Mouse (Mus musculus): ENCODE measurements at regions not wholly inside any gene's neighbourhood (a gene's known extent, or its start where the extent isn't known, plus 50 kb on each side); places are given as distances from the start of the nearest gene placed in this dataset.
A peak's percentile ranks its signal among the peaks of the same experiment; 100 is the strongest.
"Not testable (repeated sequence)": the region's sequence is repeated elsewhere in the genome, so short reads cannot be mapped to it uniquely, and the experiment has no call there.

DNA sequence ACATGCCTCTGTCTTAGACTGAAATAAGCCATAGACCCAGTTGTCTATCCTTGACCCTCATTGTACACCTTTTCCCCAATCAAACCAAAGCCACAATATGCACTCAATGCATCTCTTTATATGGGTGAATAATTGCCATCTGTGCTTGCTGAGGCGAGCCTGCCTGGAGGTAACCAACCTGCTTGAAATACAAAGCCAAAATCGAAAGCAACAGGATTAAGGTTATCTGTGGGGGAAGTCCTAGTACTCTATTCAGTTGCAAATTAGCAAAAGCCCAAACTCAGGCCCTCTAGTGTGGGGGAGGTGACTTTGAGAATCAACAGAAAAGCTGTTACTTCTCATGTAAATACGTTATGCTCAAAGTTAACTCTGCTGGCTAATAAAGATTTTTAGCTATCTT, 246.2 kb upstream of the Fundc1 start:
- no peak for DNase-seq
- intact Hi-C loops (cut with DNase I; ENCODE audit: low total_unique reads): no loop called here

DNA sequence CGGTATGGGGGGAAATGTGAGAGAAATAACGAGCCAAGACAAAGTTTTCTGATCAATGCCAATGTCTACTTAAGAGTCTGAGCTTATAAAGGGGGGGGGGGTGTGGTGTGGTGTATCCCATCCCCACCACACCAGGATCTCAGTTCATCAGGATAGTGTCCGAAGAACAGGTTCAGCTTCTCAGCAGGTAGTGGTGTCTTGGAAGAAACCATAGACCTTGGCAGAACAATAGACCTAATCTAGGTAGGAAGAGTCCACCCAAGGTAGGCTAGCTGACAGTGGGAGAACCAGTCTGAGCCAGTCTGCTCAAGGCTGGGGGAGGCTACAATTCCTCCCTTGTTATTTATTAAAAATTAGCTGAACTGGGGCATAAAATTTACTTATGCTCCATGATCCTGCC, 245.5 kb upstream of the Fundc1 start:
- intact Hi-C loops (cut with DNase I; ENCODE audit: low total_unique reads): no loop called here

DNA sequence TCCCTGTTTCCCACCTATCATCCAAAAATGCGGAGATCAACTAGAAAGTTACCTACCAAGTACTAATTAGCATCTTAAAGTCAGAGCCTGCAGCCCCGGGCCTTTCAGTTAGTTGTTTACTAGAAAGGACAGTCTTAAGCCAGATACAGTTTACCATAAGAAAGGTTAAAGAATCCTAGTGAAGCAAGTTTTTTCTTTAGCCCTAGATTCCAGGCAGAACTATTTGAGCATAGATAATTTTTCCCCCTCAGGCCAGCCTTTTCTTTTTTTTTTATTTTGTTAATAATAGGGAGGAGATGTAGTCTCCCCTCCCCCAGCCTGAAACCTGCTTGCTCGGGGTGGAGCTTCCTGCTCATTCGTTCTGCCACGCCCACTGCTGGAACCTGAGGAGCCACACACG, 215.9 kb upstream of the Fundc1 start:
- intact Hi-C loops (cut with DNase I; ENCODE audit: low total_unique reads): not testable (repeated sequence)

More for the DNA sequence above, 245.5 kb upstream of the Fundc1 start:
- no peak for DNase-seq

DNA sequence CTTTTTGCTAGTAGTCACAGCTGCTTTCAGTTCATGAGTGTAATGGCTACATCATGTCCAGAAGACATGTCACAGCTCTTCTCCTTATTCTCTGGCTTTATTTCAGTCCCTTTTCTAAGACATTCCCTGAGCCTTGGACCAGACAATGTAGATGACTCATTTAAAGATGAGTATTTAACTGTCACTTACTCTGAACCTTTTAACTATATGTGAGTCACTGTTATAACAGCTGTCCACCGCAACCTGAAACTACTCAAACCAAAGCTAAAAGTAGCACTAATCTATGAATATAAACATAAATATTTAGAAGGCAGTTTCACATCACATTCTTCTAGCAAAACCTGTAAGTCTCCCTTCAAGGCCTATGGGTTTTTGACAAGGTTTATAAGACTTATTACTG, 203.8 kb upstream of the Fundc1 start:
- no peak for DNase-seq
- intact Hi-C loops (cut with DNase I; ENCODE audit: low total_unique reads): no loop called here

More for the DNA sequence above, 215.9 kb upstream of the Fundc1 start:
- not testable (repeated sequence) for DNase-seq

DNA sequence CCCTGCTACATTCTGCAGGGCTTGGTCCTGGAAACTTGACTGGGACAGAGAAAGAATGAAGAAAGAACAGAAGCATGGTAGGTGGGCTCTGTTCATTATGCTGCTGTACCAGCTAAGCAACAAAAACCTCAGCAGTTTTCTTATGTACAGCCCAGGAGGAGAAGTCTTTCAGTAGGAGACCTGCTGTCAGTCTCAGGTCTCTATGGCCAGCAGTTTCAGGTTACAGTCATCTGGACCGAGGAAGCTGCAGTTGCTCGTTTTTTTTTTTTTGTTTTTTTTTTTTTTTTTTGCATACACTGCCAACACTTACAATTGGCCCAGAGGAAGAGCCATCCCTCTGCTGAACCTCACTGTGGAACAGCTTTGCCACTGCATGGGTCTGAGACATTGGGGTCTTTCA, 180.7 kb upstream of the Fundc1 start:
- intact Hi-C loops (cut with DNase I; ENCODE audit: low total_unique reads): no loop called here
- DNase-seq: no peak

DNA sequence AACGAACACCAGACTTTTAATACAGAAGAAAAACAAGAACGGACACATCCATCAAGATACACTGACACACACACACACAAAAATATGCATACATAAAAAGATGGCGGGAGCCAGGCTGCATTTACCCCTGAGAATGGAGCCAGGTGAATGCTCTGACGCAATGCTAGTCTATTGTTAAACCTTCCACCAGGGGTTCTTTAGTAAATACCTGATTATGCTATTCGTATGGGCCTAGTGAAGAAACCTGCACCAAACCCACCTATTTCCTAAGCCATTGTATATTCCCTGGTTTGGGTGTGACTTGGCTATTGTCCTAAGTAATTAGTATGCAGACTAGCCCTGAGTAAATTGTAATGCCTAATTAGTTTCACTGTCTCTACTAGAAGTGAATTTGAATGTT, 179.3 kb upstream of the Fundc1 start:
- DNase-seq: no peak
- intact Hi-C loops (cut with DNase I; ENCODE audit: low total_unique reads): no loop called here

DNA sequence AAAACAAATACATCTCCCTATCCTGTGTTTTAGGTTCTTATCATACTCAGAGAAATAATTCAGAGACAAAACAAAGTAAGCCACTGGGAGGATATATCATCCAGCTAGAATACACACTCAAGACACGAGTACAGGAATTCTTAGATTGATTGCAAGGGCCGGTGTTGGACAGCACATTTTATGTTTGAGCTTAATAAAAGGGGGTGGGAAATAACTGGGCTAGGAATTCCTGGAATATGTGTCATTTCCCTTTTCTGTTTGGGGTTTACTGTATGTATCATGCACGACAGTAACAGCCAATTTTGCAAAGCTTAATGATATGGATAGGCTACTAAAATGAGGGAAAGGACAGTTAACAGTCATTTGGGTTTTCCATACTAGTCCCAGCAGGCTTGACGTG, 158.1 kb upstream of the Fundc1 start:
- intact Hi-C loops (cut with DNase I; ENCODE audit: low total_unique reads): no loop called here
- DNase-seq: no peak

DNA sequence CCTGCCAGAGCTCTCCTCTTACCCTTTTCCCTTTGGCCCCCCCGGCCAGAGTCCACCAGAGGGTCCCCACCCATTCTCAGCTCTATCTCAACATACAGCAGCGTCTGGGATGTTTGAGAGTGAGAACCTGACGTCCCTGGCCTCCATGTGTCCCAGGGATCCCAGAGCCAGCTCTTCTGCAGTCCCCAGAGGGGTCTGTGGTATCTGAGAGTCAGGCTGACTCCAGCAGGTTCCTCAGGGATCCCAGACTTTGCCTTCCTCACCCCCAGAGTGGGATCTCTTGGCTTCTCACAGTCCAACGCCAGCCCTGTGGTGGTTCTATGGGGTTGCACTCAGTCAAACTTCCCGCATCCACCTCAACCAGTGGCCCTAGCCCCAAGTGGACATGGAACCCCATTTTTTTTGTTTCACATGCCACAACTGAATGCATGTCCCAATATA, 153.7 kb upstream of the Fundc1 start:
- intact Hi-C loops (cut with DNase I; ENCODE audit: low total_unique reads): no loop called here

DNA sequence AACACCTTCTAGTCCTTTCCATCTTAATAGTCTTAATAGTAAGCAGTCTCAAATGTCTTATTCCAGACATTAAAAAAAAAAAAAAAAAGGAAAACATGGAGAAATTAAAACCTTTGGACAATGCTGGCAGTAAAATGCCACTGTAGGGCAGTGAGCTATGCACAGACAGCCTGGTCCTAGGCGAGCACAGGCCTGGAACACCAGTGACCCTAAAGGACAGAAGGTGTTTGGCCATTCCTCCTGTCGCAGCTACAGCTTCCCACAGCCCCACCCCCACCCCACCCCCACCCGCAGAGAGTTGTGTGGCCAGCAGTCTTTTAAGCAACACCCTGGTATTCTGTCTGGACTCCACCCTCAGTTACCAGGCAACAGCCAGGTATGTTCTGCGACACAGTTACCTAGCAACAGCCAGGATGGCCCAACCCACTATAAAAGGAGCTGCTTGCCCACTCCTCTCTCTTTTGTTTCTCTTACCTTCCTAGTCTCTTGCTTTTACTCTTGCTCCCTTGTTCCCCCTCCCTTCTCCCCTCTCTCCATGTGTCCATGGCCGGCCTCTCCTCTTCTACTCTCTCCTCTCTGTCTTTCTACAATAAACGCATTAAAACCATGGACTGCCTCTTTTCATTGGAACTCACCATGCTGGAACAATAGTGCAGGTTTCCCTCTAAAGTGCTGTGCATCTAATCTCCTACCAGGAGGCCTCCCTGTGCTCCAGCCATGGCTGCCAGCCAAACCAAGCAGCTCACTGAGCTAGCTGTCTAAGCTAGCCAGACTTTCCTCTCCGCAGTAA, 153.1 kb upstream of the Fundc1 start:
- intact Hi-C loops (cut with DNase I; ENCODE audit: low total_unique reads): no loop called here
- DNase-seq: peak; percentile 11

More for the DNA sequence above, 153.7 kb upstream of the Fundc1 start:
- DNase-seq: no peak

DNA sequence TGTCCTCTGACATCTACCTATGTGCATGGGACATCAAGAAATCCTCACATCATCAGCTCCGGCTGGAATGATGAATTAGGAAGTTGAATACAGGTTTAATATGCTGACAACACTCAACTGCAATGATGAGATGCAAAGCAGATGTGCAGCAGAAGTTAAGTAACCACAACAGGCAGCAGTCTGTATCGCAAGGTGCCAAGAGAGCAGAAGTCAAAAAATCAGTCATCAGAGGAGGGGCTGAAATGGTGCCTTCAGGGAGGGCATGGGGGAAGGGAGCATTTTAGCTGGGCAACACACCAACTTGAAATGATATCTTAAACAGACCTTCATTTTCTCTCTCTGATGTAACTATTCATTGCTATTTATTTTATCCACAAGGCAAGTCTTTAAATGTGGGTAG, 152.3 kb upstream of the Fundc1 start:
- DNase-seq: no peak
- intact Hi-C loops (cut with DNase I; ENCODE audit: low total_unique reads): no loop called here

DNA sequence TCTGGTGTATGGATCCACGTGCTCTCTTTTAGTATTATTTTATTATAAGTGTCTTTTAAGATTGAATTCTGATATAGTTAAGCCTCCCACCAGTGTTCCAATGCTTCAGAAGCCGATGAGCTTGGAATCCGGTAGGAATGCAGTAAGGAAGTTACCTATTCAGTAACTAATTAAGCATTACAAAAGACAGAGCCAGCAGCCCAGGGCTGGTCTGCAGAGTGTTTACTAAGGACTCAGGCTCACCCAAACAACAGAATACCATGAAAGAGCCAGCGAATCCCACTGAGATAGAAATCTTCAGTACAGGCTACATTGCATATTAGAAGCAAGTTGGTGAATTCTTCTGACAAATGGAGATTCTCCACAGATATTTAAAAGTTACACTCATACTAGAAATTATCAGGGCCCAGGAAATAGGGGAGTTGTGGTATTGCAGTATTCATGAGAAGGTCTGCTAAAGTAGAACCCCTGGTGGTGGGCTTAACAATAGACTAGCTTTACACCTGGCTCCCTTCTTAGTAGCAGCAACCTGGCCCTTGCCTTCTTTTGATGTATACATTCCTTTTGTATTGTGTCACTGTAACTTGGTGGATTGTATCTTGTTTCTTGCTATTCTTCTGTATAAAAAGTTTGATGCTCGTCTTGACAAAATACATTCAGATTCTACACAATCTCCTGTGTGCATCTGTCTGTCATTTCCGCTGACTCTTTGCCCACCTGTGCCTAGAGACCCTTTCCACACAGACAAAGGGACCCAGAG, 149.9 kb upstream of the Fundc1 start:
- DNase-seq; intact Hi-C loops (cut with DNase I; ENCODE audit: low total_unique reads): not testable (repeated sequence)

DNA sequence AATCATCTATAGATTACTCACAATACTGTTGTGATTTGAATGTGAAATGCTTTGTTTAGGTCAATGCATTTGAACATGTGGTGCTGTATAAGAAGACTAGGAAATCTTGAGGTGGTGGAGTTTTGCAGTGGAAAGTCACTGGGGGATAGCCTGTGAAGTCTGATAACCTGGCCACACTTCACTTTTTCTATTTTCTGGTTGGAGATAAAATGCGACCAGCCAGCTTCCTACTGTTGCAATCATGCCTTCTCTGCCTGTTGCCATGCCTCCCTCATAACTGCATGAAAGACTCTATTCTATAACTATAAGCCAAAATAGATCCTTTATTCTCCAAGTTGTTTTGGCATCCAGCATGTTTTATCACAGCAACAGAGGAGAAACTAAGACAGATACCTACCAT, 142.4 kb upstream of the Fundc1 start:
- intact Hi-C loops (cut with DNase I; ENCODE audit: low total_unique reads): no loop called here
- no peak for DNase-seq

DNA sequence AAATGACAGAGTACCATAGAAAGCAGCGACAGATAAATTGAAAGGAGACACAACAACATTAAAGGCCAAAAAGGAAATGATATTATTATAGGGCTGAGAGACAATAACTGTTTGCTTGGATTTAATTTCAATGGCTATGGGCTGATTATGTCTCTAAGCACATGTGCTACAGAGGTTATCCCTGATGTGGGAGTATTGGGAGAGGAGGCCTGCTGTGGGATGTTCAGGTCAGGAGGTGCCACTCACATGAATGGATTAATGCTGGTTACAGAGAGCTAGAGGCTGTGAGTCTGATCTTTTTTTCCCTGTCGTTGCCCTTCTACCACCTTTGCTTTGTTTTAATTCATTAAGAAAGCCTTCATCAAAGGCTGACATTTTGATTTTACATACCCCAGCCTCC, 140.8 kb upstream of the Fundc1 start:
- intact Hi-C loops (cut with DNase I; ENCODE audit: low total_unique reads): no loop called here
- no peak for DNase-seq

DNA sequence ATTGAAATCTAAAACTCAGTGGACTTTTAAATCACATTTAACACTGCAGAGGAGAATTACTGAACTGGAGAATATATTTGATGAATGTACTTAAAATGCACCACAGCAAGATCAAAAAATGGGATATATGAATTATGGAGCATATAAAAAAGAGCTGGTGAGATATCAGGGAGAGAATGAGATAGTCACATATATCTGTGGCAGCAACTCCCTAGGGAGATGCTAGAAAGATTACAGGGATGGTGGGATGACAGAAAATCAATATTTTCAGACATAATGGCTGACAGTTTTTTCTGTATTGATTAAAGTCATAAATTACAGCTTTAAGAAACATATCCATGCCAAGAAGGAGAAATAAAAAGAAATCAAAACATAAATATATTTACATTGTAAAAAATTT, 140.3 kb upstream of the Fundc1 start:
- DNase-seq: no peak
- intact Hi-C loops (cut with DNase I; ENCODE audit: low total_unique reads): no loop called here
